Mouse (Mus musculus): ENCODE results near the gene Arrdc2. TPM values are rescaled to one million over a fixed set of nuclear protein-coding genes. Genes with fewer than 3 reads are reported as not detected.

Arrdc2 gene
- polyA plus RNA-seq, 1 experiment from 2014 or later: 13.4 TPM

- ATAC-seq (replicated peaks; ENCODE audit: low FRiP score): peak; percentile 30
- WGBS: 3% methylated on average over 66 of the region's 66 CpGs
- H3K4me3 ChIP-seq (ENCODE audit: low read depth, low read length): peak overlapping the region; percentile 80
- peak; percentile 67 for DNase-seq (ENCODE audit: low spot score)
- peak overlapping the region; percentile 87 for H3K9ac ChIP-seq (ENCODE audit: low read depth, low read length)
- H3K27ac ChIP-seq (ENCODE audit: low read depth, low read length): peak overlapping the region; percentile 97
- no peaks in the 10 kb centered on the region for H3K27me3 ChIP-seq (replicated peaks; ENCODE audit: control insufficient read depth, insufficient read depth, low read length)
- H3K4me1 ChIP-seq (replicated peaks; ENCODE audit: control insufficient read depth, insufficient read depth, low read length): peaks cover 57% of the 10 kb centered on the region
- no peaks in the 10 kb centered on the region for H3K9me3 ChIP-seq (ENCODE audit: control insufficient read depth, low read length)
- H3K36me3 ChIP-seq (ENCODE audit: control insufficient read depth, insufficient read depth, low read length): peaks cover 3% of the 10 kb centered on the region; the same call in 1 of the 2 replicates
- H3K4me2 ChIP-seq: peak overlapping the region; percentile 90
These were observed 689 bp downstream of the Arrdc2 start for GRCm38 (mm10) chr8:70838654-70839407.

GRCm38 (mm10) chr8:70836666-70837065 lies 2.9 kb downstream of the Arrdc2 start:
- Histone ChIP-seq H3K4me2 (peak overlapping the region; percentile 43), H3K4me3 (ENCODE audit: low read depth, low read length) (0 out of 2 replicates have a peak overlapping the region, but pooled peaks have one; percentile 5)

DNA sequence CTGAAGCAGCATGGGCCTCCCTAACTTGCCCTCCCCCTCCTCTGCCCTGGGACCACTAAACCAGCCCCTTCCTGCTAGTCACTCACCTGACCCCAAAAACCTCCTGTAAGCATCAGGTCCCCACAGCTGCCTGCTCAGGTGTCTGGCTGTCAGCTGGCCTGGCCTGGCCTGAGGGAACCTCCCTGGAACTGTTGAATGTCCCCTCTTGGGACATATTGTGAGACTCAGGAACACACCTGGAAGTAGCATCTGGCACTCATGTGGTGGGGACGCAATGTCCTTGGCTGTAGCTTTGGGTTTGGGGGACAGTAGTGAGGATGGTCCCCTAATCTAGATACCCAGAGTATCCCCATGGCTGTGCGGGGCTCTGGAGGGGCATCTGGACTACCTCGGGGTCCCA lies 5.4 kb downstream of the Arrdc2 start:
- Histone ChIP-seq H3K36me3 (ENCODE audit: control insufficient read depth, insufficient read depth, low read length) (peaks cover 3% of the 10 kb centered on the region; the same call in 1 of the 2 replicates), H3K4me3 (ENCODE audit: low read depth, low read length) (no peak overlapping the region), H3K27me3 (replicated peaks; ENCODE audit: control insufficient read depth, insufficient read depth, low read length) (no peaks in the 10 kb centered on the region), H3K9me3 (ENCODE audit: control insufficient read depth, low read length) (no peaks in the 10 kb centered on the region), H3K4me2 (no peak overlapping the region), H3K9ac (ENCODE audit: low read depth, low read length) (0 out of 2 replicates have a peak overlapping the region, but pooled peaks have one; percentile 5), H3K27ac (ENCODE audit: low read depth, low read length) (no peak overlapping the region), H3K4me1 (replicated peaks; ENCODE audit: control insufficient read depth, insufficient read depth, low read length) (peaks cover 42% of the 10 kb centered on the region)
- DNase-seq (ENCODE audit: low spot score) (no peak), ATAC-seq (replicated peaks; ENCODE audit: low FRiP score) (no peak)
- 92% methylated on average over 3 of the region's 3 CpGs for WGBS

More at GRCm38 (mm10) chr8:70836666-70837065, 2.9 kb downstream of the Arrdc2 start:
- H3K9me3 ChIP-seq (ENCODE audit: control insufficient read depth, low read length): no peaks in the 10 kb centered on the region
- H3K27ac ChIP-seq (ENCODE audit: low read depth, low read length): peak overlapping the region; percentile 62
- 89% methylated on average over 12 of the region's 12 CpGs for WGBS
- peaks cover 3% of the 10 kb centered on the region; the same call in 1 of the 2 replicates for H3K36me3 ChIP-seq (ENCODE audit: control insufficient read depth, insufficient read depth, low read length)
- H3K4me1 ChIP-seq (replicated peaks; ENCODE audit: control insufficient read depth, insufficient read depth, low read length): peaks cover 54% of the 10 kb centered on the region
- DNase-seq (ENCODE audit: low spot score) (no peak), ATAC-seq (replicated peaks; ENCODE audit: low FRiP score) (no peak)
- no peaks in the 10 kb centered on the region for H3K27me3 ChIP-seq (replicated peaks; ENCODE audit: control insufficient read depth, insufficient read depth, low read length)
- H3K9ac ChIP-seq (ENCODE audit: low read depth, low read length): 0 out of 2 replicates have a peak overlapping the region, but pooled peaks have one; percentile 36

DNA sequence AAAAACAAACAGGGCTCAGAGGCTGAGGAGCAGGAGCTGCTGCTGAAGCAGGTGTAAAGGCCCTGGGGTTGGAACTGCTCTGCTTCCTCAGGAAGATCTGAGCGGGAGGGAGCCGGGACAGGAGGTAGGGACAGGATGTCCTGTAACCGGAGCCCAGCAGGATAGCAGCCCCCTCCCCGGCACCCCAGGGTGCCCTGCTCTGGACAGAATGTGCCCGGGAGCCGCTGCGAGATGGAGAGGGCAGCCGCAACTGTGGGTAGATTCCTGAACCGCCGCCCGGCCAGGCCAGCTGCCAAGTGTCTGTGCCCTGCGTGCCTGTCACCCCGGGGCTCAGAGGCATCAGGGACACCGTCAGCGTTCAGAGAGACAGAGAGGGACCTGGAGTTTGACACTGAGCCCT lies 6.0 kb downstream of the Arrdc2 start:
- H3K4me3 ChIP-seq (ENCODE audit: low read depth, low read length): no peak overlapping the region
- peaks cover 3% of the 10 kb centered on the region; the same call in 1 of the 2 replicates for H3K36me3 ChIP-seq (ENCODE audit: control insufficient read depth, insufficient read depth, low read length)
- DNase-seq (ENCODE audit: low spot score) (no peak), ATAC-seq (replicated peaks; ENCODE audit: low FRiP score) (no peak)
- peaks cover 41% of the 10 kb centered on the region for H3K4me1 ChIP-seq (replicated peaks; ENCODE audit: control insufficient read depth, insufficient read depth, low read length)
- H3K9ac ChIP-seq (ENCODE audit: low read depth, low read length): 0 out of 2 replicates have a peak overlapping the region, but pooled peaks have one; percentile 5
- WGBS: 57% methylated on average over 15 of the region's 15 CpGs
- H3K9me3 ChIP-seq (ENCODE audit: control insufficient read depth, low read length): no peaks in the 10 kb centered on the region
- H3K27me3 ChIP-seq (replicated peaks; ENCODE audit: control insufficient read depth, insufficient read depth, low read length): no peaks in the 10 kb centered on the region
- no peak overlapping the region for H3K4me2 ChIP-seq
- no peak overlapping the region for H3K27ac ChIP-seq (ENCODE audit: low read depth, low read length)

GRCm38 (mm10) chr8:70833018-70833482 lies 6.5 kb downstream of the Arrdc2 start:
- DNase-seq (ENCODE audit: low spot score) (no peak), ATAC-seq (replicated peaks; ENCODE audit: low FRiP score) (no peak)
- Histone ChIP-seq H3K4me2 (no peak overlapping the region), H3K4me3 (ENCODE audit: low read depth, low read length) (no peak overlapping the region), H3K9me3 (ENCODE audit: control insufficient read depth, low read length) (no peaks in the 10 kb centered on the region), H3K4me1 (replicated peaks; ENCODE audit: control insufficient read depth, insufficient read depth, low read length) (peaks cover 38% of the 10 kb centered on the region), H3K9ac (ENCODE audit: low read depth, low read length) (no peak overlapping the region), H3K27ac (ENCODE audit: low read depth, low read length) (no peak overlapping the region), H3K27me3 (replicated peaks; ENCODE audit: control insufficient read depth, insufficient read depth, low read length) (no peaks in the 10 kb centered on the region), H3K36me3 (ENCODE audit: control insufficient read depth, insufficient read depth, low read length) (peaks cover 3% of the 10 kb centered on the region; the same call in 1 of the 2 replicates)
- WGBS: 45% methylated on average over 9 of the region's 9 CpGs

GRCm38 (mm10) chr8:70832371-70832770 lies 7.1 kb downstream of the Arrdc2 start:
- H3K27ac ChIP-seq (ENCODE audit: low read depth, low read length): no peak overlapping the region
- 79% methylated on average over 11 of the region's 11 CpGs for WGBS
- no peaks in the 10 kb centered on the region for H3K27me3 ChIP-seq (replicated peaks; ENCODE audit: control insufficient read depth, insufficient read depth, low read length)
- no peak overlapping the region for H3K4me3 ChIP-seq (ENCODE audit: low read depth, low read length)
- no peak overlapping the region for H3K4me2 ChIP-seq
- DNase-seq (ENCODE audit: low spot score) (no peak), ATAC-seq (replicated peaks; ENCODE audit: low FRiP score) (no peak)
- peaks cover 3% of the 10 kb centered on the region; the same call in 1 of the 2 replicates for H3K36me3 ChIP-seq (ENCODE audit: control insufficient read depth, insufficient read depth, low read length)
- H3K9me3 ChIP-seq (ENCODE audit: control insufficient read depth, low read length): no peaks in the 10 kb centered on the region
- H3K4me1 ChIP-seq (replicated peaks; ENCODE audit: control insufficient read depth, insufficient read depth, low read length): peaks cover 38% of the 10 kb centered on the region
- H3K9ac ChIP-seq (ENCODE audit: low read depth, low read length): no peak overlapping the region

DNA sequence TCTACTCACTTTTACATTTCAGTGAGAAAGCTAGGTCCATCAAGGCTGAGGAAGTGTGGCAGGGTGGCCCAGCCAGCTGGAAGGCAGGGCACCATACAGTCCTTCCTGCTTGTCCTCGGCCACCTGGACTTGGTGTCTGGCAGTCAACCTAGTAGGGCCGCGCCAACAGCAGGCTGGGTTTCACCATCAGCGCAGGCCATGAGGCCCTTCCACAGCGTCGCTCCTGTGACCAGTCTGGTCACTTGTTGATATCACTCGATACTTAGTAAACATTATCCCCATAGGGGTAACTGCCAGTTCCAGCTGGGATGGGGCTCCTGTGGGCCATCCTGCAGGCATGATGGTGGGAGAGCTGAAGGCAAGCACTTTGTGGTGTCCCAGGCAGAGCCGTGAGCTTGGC lies 8.0 kb downstream of the Arrdc2 start:
- DNase-seq (ENCODE audit: low spot score): no peak
- 89% methylated on average over 8 of the region's 8 CpGs for WGBS
- no peak overlapping the region for H3K9ac ChIP-seq (ENCODE audit: low read depth, low read length)

GRCm38 (mm10) chr8:70827796-70828195 lies 11.7 kb downstream of the Arrdc2 start:
- no peak for ATAC-seq (replicated peaks; ENCODE audit: low FRiP score)
- H3K4me3 ChIP-seq (ENCODE audit: low read depth, low read length): no peak overlapping the region
- H3K27me3 ChIP-seq (replicated peaks; ENCODE audit: control insufficient read depth, insufficient read depth, low read length): no peaks in the 10 kb centered on the region
- no peaks in the 10 kb centered on the region for H3K36me3 ChIP-seq (ENCODE audit: control insufficient read depth, insufficient read depth, low read length)
- peaks cover 2% of the 10 kb centered on the region; the same call in 1 of the 2 replicates for H3K9me3 ChIP-seq (ENCODE audit: control insufficient read depth, low read length)
- H3K9ac ChIP-seq (ENCODE audit: low read depth, low read length): no peak overlapping the region
- 85% methylated on average over 1 of the region's 1 CpGs for WGBS
- no peak overlapping the region for H3K4me2 ChIP-seq
- peaks cover 6% of the 10 kb centered on the region; the same call in 1 of the 2 replicates for H3K4me1 ChIP-seq (replicated peaks; ENCODE audit: control insufficient read depth, insufficient read depth, low read length)
- no peak overlapping the region for H3K27ac ChIP-seq (ENCODE audit: low read depth, low read length)
- no peak for DNase-seq (ENCODE audit: low spot score)

More for the DNA sequence above, 8.0 kb downstream of the Arrdc2 start:
- H3K4me2 ChIP-seq: no peak overlapping the region
- no peak overlapping the region for H3K4me3 ChIP-seq (ENCODE audit: low read depth, low read length)
- peaks cover under 1% of the 10 kb centered on the region; the same call in 1 of the 2 replicates for H3K36me3 ChIP-seq (ENCODE audit: control insufficient read depth, insufficient read depth, low read length)
- no peak for ATAC-seq (replicated peaks; ENCODE audit: low FRiP score)
- peaks cover 33% of the 10 kb centered on the region for H3K4me1 ChIP-seq (replicated peaks; ENCODE audit: control insufficient read depth, insufficient read depth, low read length)
- H3K9me3 ChIP-seq (ENCODE audit: control insufficient read depth, low read length): peaks cover 2% of the 10 kb centered on the region; the same call in 1 of the 2 replicates
- no peak overlapping the region for H3K27ac ChIP-seq (ENCODE audit: low read depth, low read length)
- no peaks in the 10 kb centered on the region for H3K27me3 ChIP-seq (replicated peaks; ENCODE audit: control insufficient read depth, insufficient read depth, low read length)

All from liver, embryonic 11.5 days (tissue).